Mouse (Mus musculus) thymus, adult 2 months (tissue): ENCODE results near the gene Pcp2.

Experiments
- CTCF ChIP-seq: fragments of 200-500 bp; IDR thresholded peaks from 2 replicates; pipeline ENCODE4 v1.5.1; 2012; ENCODE audit warnings: mild to moderate bottlenecking, control low read depth, low read length, moderate library complexity, borderline replicate concordance; ENCODE audit not compliant: control insufficient read depth, poor library complexity, insufficient read depth; ENCODE audit errors: extremely low read depth
- POLR2A ChIP-seq: fragments of 200-500 bp; IDR thresholded peaks from 2 replicates; pipeline ENCODE4 v1.6.1; 2012; ENCODE audit warnings: mild to moderate bottlenecking, low read length, control low read depth, moderate library complexity; ENCODE audit not compliant: control insufficient read depth, poor library complexity, insufficient read depth; ENCODE audit errors: extremely low read depth

- TF ChIP-seq POLR2A (no peak), CTCF (no peak)
Measured at GRCm38 (mm10) chr8:3606593-3606992, 18.8 kb downstream of the Pcp2 start.
